Mouse (Mus musculus) heart, postnatal 0 days (tissue): ENCODE data around the gene Olfr96. TPM values are rescaled to one million over a fixed set of nuclear protein-coding genes. Genes with fewer than 3 reads are reported as not detected.

Source experiments
- ATAC-seq: fragments of 200-750 bp; cut with Nextera tagmentation; 2 replicates; pipeline ENCODE4 v1.8.0; 2017; ENCODE audit warnings: low read depth, moderate number of reproducible peaks, moderate library complexity; ENCODE audit not compliant: insufficient read depth
- DNase-seq: peaks from one replicate; pipeline ENCODE4 v3.0.0-alpha.2; 2016; ENCODE audit warnings: low spot score
- H3K27ac ChIP-seq: fragments of 300-500 bp; sonication (generic); 2 replicates; pipeline ENCODE4 v1.5.1; 2014; ENCODE audit warnings: low read depth, mild to moderate bottlenecking
- H3K27me3 ChIP-seq: fragments of 300-500 bp; sonication (generic); 2 replicates; pipeline ENCODE4 v1.6.1; 2014; ENCODE audit warnings: low read length, mixed read lengths; ENCODE audit not compliant: control insufficient read depth, insufficient read depth
- H3K36me3 ChIP-seq: fragments of 300-500 bp; sonication (generic); replicated peaks from 2 replicates; pipeline ENCODE4 v1.6.1; 2014; ENCODE audit warnings: low read length, mixed read lengths; ENCODE audit not compliant: control insufficient read depth, insufficient read depth
- H3K4me1 ChIP-seq: fragments of 300-500 bp; sonication (generic); 2 replicates; pipeline ENCODE4 v1.6.1; 2014; ENCODE audit warnings: antibody characterized with exemption; ENCODE audit not compliant: control insufficient read depth, insufficient read depth
- H3K4me2 ChIP-seq: fragments of 300-500 bp; sonication (generic); 2 replicates; pipeline ENCODE4 v1.6.1; 2014; ENCODE audit warnings: low read depth, mild to moderate bottlenecking, low read length, moderate library complexity
- H3K4me3 ChIP-seq: fragments of 300-500 bp; sonication (generic); 2 replicates; pipeline ENCODE4 v1.5.1; 2014; ENCODE audit warnings: low read depth, low read length
- H3K9ac ChIP-seq: fragments of 300-500 bp; sonication (generic); replicated peaks from 2 replicates; pipeline ENCODE4 v1.6.1; 2014; ENCODE audit warnings: low read depth, low read length, mixed read lengths
- H3K9me3 ChIP-seq: fragments of 300-500 bp; sonication (generic); replicated peaks from 2 replicates; pipeline ENCODE4 v1.6.1; 2016; ENCODE audit warnings: low read length; ENCODE audit not compliant: control insufficient read depth
- CTCF ChIP-seq: IDR thresholded peaks from 2 replicates; pipeline ENCODE4 v1.5.1; 2016; ENCODE audit warnings: antibody characterized with exemption, control low read depth, low read depth
- EP300 ChIP-seq: IDR thresholded peaks from 2 replicates; pipeline ENCODE4 v1.6.1; 2016; ENCODE audit warnings: antibody characterized with exemption, low read depth
- WGBS: fragments of 180-500 bp; shearing (Covaris S2); extraction: QIAGEN DNeasy Blood & Tissue Kit; methylation state at CpG from one replicate; pipeline ENCODE4 v1.1.7; 2014; 5-methylcytosine and 5-hydroxymethylcytosine counted together
- polyA plus RNA-seq: library from polyadenylated mRNA; unstranded; fragments of >200 nt; fragmentation: Nextera tagmentation; extraction: Ambion mirVana; gene quantifications from 2 replicates; pipeline ENCODE4 v1.2.1, GENCODE M21; 2015
- total RNA-seq: library from RNA; depleted of rRNA; stranded (reverse); fragments of >200 nt; gene quantifications from 2 replicates; pipeline ENCODE4 v1.2.3, GENCODE M21; 2014; ENCODE audit warnings: low replicate concordance; rRNA removed

Olfr96 gene
- total and polyA plus RNA-seq, 2 experiments from 2014 or later, result not detected

GRCm38 (mm10) chr17:37275626-37276248 is 55.8 kb downstream of the Olfr96 start:
- ATAC-seq (no peak), DNase-seq (no peak)

More at GRCm38 (mm10) chr17:37275626-37276248, 55.8 kb downstream of the Olfr96 start:
- no peaks in the 10 kb centered on the region for H3K36me3 ChIP-seq
- no peaks in the 10 kb centered on the region for H3K4me1 ChIP-seq
- H3K4me2 ChIP-seq, result no peak overlapping the region
- TF ChIP-seq EP300 (no peak), CTCF (no peak)
- H3K4me3 ChIP-seq, result no peak overlapping the region
- no peak overlapping the region for H3K27ac ChIP-seq
- WGBS, result 69% methylated on average over 2 of the region's 2 CpGs
- H3K27me3 ChIP-seq, result no peaks in the 10 kb centered on the region
- H3K9ac ChIP-seq, result no peak overlapping the region
- H3K9me3 ChIP-seq, result no peaks in the 10 kb centered on the region

Other genes with a start within 250 kb of the Olfr96 start
- gene 2410137M14Rik, start 238.9 kb upstream of the Olfr96 start, total RNA-seq, result not detected in 2 replicates
- gene 2410137M14Rik, start 238.9 kb upstream of the Olfr96 start, polyA plus RNA-seq, result 0.18 TPM in 1 of 2 replicates, not detected in the other
- not detected in 2 replicates for gene H2-M5, start 230.6 kb upstream of the Olfr96 start, total RNA-seq
- 0.04 TPM in 1 of 2 replicates, not detected in the other for gene H2-M5, start 230.6 kb upstream of the Olfr96 start, polyA plus RNA-seq
- gene Zfp57, start 219.0 kb upstream of the Olfr96 start, total RNA-seq, result 12.5 and 14.7 TPM in 2 replicates
- gene Zfp57, start 219.0 kb upstream of the Olfr96 start, polyA plus RNA-seq, result 9.2 and 10.0 TPM in 2 replicates
- gene Mog, start 196.7 kb upstream of the Olfr96 start, total RNA-seq, result not detected in 2 replicates
- gene Mog, start 196.7 kb upstream of the Olfr96 start, polyA plus RNA-seq, result not detected in 2 replicates
- 4.8 and 6.7 TPM in 2 replicates for gene Gabbr1, start 174.2 kb upstream of the Olfr96 start, total RNA-seq
- gene Gabbr1, start 174.2 kb upstream of the Olfr96 start, polyA plus RNA-seq, result 1.8 and 1.9 TPM in 2 replicates
- gene Olfr90, start 131.6 kb upstream of the Olfr96 start, total RNA-seq, result not detected in 2 replicates
- gene Olfr90, start 131.6 kb upstream of the Olfr96 start, polyA plus RNA-seq, result not detected in 2 replicates
- gene Olfr91, start 121.9 kb upstream of the Olfr96 start, total RNA-seq, result not detected in 2 replicates
- gene Olfr91, start 121.9 kb upstream of the Olfr96 start, polyA plus RNA-seq, result not detected in 2 replicates
- gene Olfr92, start 100.1 kb upstream of the Olfr96 start, total RNA-seq, result not detected in 2 replicates
- not detected in 2 replicates for gene Olfr92, start 100.1 kb upstream of the Olfr96 start, polyA plus RNA-seq
- not detected in 2 replicates for gene Olfr93, start 58.7 kb upstream of the Olfr96 start, total RNA-seq
- not detected in 2 replicates for gene Olfr93, start 58.7 kb upstream of the Olfr96 start, polyA plus RNA-seq
- gene Ubd, start 26.3 kb upstream of the Olfr96 start, total RNA-seq, result not detected in 2 replicates
- not detected in 2 replicates for gene Ubd, start 26.3 kb upstream of the Olfr96 start, polyA plus RNA-seq
- not detected in 2 replicates for gene Olfr94, start 19.2 kb upstream of the Olfr96 start, total RNA-seq
- gene Olfr94, start 19.2 kb upstream of the Olfr96 start, polyA plus RNA-seq, result not detected in 2 replicates
- not detected in 2 replicates for gene Olfr95, start 7.0 kb upstream of the Olfr96 start, total RNA-seq
- gene Olfr95, start 7.0 kb upstream of the Olfr96 start, polyA plus RNA-seq, result not detected in 2 replicates
- not detected in 2 replicates for gene Olfr97, start 17.2 kb downstream of the Olfr96 start, total RNA-seq
- not detected in 2 replicates for gene Olfr97, start 17.2 kb downstream of the Olfr96 start, polyA plus RNA-seq
- not detected in 2 replicates for gene Olfr98, start 43.6 kb downstream of the Olfr96 start, total RNA-seq
- not detected in 2 replicates for gene Olfr98, start 43.6 kb downstream of the Olfr96 start, polyA plus RNA-seq
- 0.42 and 0.43 TPM in 2 replicates for gene H2-M3, start 50.1 kb downstream of the Olfr96 start, total RNA-seq
- 2.6 and 2.9 TPM in 2 replicates for gene H2-M3, start 50.1 kb downstream of the Olfr96 start, polyA plus RNA-seq
- not detected in 2 replicates for gene Olfr99, start 63.3 kb downstream of the Olfr96 start, total RNA-seq
- gene Olfr99, start 63.3 kb downstream of the Olfr96 start, polyA plus RNA-seq, result not detected in 2 replicates
- not detected in 2 replicates for gene Olfr101, start 84.2 kb downstream of the Olfr96 start, total RNA-seq
- not detected in 2 replicates for gene Olfr101, start 84.2 kb downstream of the Olfr96 start, polyA plus RNA-seq
- gene Olfr102, start 96.9 kb downstream of the Olfr96 start, total RNA-seq, result not detected in 2 replicates
- not detected in 2 replicates for gene Olfr102, start 96.9 kb downstream of the Olfr96 start, polyA plus RNA-seq
- gene Olfr103, start 119.6 kb downstream of the Olfr96 start, total RNA-seq, result not detected in 2 replicates
- not detected in 2 replicates for gene Olfr103, start 119.6 kb downstream of the Olfr96 start, polyA plus RNA-seq
- gene Olfr104-ps, start 139.4 kb downstream of the Olfr96 start, total RNA-seq, result not detected in 2 replicates
- gene Olfr104-ps, start 139.4 kb downstream of the Olfr96 start, polyA plus RNA-seq, result not detected in 2 replicates
- not detected in 2 replicates for gene Olfr105-ps, start 158.9 kb downstream of the Olfr96 start, total RNA-seq
- gene Olfr105-ps, start 158.9 kb downstream of the Olfr96 start, polyA plus RNA-seq, result not detected in 2 replicates
- not detected in 2 replicates for gene Olfr106-ps, start 170.2 kb downstream of the Olfr96 start, total RNA-seq
- not detected in 2 replicates for gene Olfr106-ps, start 170.2 kb downstream of the Olfr96 start, polyA plus RNA-seq
- gene Olfr107, start 179.1 kb downstream of the Olfr96 start, total RNA-seq, result not detected in 2 replicates
- not detected in 2 replicates for gene Olfr107, start 179.1 kb downstream of the Olfr96 start, polyA plus RNA-seq
- not detected in 2 replicates for gene Olfr108, start 225.3 kb downstream of the Olfr96 start, total RNA-seq
- not detected in 2 replicates for gene Olfr108, start 225.3 kb downstream of the Olfr96 start, polyA plus RNA-seq
- gene Olfr109, start 238.8 kb downstream of the Olfr96 start, total RNA-seq, result not detected in 2 replicates
- gene Olfr109, start 238.8 kb downstream of the Olfr96 start, polyA plus RNA-seq, result not detected in 2 replicates